Mouse (Mus musculus): ENCODE measurements at regions not wholly inside any gene's neighbourhood (a gene's known extent, or its start where the extent isn't known, plus 50 kb on each side); places are given as distances from the start of the nearest gene placed in this dataset.
"Not testable (repeated sequence)": the region's sequence is repeated elsewhere in the genome, so short reads cannot be mapped to it uniquely, and the experiment has no call there.

DNA sequence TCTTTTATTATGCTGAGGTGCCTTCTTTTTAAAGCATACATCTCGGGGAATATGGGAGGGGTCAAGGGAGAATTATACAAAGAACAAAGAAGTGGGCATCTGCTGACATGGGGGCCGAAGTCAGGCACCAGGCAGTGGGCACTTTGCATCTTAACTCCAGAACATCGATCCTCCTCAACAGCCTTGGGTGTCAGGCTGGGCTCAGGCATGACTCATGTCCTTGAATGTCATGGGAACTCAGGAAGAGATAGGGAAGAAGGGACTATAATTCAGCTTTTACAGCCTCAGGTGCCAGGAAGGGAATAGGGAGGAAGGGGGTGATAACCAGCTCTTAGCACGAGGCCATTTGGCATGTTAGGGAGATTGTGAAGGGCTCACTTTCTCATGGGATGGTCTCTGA lies 85.6 kb upstream of the Ptprz1 start:
- DNase-seq (ENCODE audit: low read depth, low spot score) = not testable (repeated sequence)

DNA sequence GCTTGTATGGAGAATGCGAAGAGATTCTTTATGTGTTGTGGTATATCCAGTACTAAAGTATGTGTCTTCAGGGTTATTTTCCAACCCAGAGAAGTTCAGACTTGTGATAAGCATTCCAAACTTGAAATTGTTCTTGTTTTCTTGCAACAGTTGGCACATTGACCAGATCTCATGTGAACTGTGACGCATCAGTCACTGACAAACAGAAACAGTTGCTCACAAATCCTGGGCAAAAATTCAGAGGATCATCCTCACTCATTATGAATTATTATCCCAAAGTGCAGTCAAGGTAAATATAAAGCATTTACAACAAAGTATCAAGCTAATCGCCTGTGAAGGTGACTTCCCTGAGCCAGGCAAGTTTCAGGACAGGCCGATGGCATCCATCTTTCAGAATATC lies 83.5 kb upstream of the Ptprz1 start:
- no peak for DNase-seq (ENCODE audit: low read depth, low spot score)

DNA sequence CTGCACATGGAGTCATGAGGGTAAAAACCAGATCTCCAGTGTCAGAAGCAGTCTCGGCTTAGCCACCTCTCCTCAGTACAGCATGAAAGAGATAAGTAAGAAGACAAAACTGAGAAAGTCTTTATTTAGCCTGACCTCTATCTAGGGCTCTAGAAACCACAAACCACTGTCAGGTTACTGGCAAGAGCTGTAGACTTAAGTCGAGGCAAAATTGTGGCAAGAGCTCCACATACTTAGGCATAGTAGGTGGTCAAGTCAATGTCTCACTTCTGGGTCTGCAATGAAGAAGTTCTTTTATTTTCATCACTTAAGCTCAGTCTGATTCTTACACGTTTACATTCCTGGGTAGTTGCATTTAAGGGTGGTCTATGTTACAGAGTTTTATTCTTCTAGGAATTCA lies 82.7 kb upstream of the Ptprz1 start:
- DNase-seq (ENCODE audit: low read depth, low spot score) = no peak

DNA sequence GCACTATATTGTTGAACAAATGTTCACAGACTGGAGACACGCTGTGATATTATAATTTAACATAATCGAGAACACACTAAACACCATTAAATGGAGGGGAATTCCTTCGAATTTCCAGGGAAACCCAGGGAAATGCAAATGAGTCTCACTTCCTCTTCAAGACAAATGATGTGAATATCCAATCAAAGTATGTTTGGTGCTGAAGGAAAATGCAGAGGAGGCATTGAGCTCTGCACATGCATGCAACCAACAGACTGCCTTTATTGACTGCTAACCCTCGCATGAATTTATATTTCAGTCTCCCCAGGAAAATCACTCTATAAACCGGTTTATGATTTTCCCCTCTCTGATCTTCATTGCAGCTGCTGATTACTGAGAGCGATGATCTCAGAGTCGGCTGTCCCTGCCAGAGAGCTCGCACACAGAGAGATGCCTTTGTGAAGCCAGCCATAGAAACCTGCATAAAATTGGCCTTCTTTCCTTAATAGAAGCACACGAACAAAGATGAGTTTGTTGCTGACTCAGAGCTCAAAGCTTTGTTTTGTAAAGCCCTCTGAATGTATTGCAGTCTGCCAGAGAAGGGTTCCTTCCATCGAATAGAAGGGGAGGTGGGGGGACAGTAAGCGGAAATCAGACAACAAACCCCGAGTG lies 81.1 kb upstream of the Ptprz1 start:
- no peak for DNase-seq (ENCODE audit: low read depth, low spot score)

DNA sequence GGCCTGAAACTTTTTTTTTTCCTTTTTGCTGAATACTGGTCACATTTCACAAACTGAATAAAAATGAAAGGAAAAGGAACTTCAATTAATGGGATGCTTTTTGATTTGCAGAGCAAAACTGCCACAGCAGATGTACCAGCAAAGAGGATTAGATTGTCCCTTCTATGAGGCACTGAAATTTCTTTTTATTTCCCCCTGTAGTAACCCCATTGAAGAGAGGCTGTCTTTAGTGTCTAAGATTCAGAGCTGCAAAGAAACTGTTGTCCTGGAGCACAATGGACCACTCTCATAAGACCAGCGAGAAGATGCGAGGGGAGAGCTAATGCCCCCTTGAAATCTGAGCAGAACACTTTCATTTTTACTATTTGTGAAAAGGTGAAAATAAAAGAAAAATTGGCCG lies 80.5 kb upstream of the Ptprz1 start:
- no peak for DNase-seq (ENCODE audit: low read depth, low spot score)

DNA sequence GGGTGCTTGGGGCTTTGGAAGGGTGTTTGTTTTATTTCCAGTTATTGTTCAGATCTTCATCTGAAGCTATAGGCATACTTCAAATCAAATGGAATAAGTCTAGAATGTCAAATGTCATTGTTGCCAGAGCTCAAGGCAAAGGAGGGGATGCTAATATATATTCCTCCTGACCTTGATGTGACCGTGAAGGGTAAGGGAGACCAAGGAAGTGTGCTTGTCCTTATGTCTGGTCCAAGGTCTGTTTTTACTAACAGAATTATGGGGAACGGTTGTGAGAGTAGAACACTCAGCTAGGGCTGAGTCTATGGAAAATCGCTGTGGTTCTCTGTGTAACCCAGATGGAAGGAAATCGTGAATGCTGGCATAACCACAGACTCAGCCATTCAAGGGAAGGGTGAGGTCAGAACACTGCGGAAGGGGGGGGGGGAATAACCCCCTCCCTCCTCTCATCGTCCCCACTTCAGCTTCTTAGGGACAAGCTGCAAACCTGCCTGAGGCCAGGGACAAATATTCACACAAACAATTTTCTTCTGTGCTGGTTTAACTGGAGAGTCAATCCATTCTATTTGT lies 79.9 kb upstream of the Ptprz1 start:
- DNase-seq (ENCODE audit: low read depth, low spot score) = no peak

DNA sequence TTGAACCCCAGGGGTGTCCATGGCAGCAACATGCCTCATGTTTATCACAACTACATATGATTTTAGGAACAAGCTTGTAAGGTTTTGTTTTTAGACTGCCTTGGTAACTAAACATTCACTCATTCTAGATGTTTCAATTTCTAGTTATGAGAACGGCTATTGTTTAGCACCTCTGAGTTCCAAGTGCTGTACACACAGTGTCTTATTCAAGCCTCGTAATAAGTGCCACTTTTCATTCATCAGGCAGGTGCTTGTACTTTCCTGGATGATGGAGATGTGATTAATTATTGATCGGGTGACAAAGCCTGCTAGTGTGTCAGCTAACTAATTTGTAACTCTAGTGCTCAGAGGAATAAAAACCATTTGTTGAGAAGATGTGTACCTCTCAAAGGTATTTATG lies 73.4 kb upstream of the Ptprz1 start:
- no peak for DNase-seq (ENCODE audit: low read depth, low spot score)

DNA sequence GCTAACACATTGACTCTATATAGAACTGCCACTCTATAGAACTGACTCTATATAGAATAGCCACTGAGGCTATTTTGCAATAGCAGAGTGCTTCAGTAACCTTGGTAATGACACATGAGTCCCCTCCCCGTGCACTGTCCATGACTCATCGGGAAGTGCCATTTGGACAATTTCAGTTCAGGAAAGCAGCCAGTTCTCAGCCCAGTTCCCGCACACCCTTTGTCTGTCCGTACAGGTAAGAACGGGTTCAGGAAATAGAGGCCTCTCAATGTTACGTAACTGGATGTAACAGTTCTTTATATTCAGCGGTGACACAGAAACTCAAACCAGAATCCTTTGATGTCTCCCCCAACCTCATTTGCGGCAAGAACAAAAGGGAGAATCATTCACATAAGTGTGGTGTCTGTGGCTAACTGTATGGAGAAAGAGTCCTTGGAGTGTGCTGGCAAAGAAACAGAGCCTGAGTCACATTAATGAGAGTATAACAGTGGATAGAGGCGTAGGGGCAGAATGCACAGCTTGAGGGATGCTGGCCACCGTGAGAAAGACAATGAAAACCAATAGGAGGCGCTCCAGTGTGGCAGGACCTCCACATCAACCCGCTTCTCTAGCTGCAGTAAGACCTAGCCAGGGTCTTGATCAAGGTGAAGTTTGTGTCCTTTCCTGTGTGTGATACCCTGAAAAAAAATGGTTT lies 72.8 kb upstream of the Ptprz1 start:
- DNase-seq (ENCODE audit: low read depth, low spot score) = peak; percentile 6

DNA sequence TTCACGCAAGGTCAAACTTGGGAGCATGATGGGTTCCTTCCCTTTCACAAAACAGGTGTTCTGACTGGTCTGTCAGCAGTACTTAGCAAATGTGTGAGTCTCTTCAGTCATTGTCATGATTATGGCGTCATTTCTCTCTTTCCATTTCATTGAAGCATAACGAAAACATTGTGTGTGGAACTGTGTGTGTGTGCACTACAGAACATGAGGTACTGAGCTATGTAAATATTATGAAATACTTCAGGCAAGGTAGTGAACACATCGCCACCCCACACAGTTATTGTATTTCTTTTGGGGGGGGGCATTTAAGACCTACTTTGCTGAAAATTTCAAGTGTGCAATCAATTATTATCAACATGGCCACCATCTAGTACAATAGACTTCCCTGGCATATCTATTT lies 71.4 kb upstream of the Ptprz1 start:
- DNase-seq (ENCODE audit: low read depth, low spot score) = no peak

DNA sequence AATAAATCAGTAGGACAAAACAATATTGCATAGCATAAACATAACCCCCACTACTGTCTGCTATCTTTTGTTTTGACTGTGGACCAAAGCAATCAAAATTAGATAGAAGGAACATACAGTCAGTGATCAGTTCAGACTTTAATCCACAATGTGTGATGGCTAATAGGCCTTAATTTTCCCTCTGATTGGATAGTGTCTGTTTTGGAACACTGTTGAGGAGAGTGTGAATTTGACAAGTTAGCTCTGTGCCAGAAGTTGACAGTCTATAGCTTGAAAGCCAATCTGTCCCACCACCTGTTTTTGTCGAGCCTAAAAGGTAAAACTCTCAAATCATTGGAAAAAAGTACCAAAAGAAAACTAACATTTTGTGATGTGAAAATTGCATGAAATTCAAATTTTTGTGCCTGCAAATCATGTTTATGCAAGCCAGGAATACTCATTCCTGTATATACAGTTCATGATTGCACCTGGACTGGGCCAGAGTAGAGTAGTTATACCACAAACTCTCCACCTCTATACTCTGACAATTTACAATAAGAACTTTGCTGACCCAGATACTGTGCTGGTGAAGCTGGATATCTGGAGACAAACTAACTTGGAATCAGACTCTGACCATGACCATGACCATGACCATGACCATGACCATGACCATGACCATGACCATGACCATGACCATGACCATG lies 50.1 kb upstream of the Ptprz1 start:
- no peak for DNase-seq (ENCODE audit: low read depth, low spot score)
